Mouse (Mus musculus) C2C12 (cell line): Measurements from ENCODE around the gene Bpgm. TPM values are rescaled to one million over a fixed set of nuclear protein-coding genes. Genes with fewer than 3 reads are reported as not detected.

ENCODE experiments used
- H3K27me3 ChIP-seq: one replicate; pipeline ENCODE4 v1.6.1; 2011; ENCODE audit not compliant: control insufficient read depth, insufficient read depth, insufficient read length
- H3K36me3 ChIP-seq: one replicate; pipeline ENCODE4 v1.6.1; 2011; ENCODE audit not compliant: control insufficient read depth, insufficient read depth
- H3K4me3 ChIP-seq: one replicate; pipeline ENCODE4 v1.5.1; 2011; ENCODE audit warnings: mild to moderate bottlenecking, control low read depth; ENCODE audit not compliant: poor library complexity, insufficient read depth, severe bottlenecking
- H3K79me2 ChIP-seq: one replicate; pipeline ENCODE4 v1.6.1; 2011; ENCODE audit not compliant: control insufficient read depth, insufficient read depth
- H3K79me3 ChIP-seq: one replicate; pipeline ENCODE4 v1.6.1; 2011; ENCODE audit warnings: low read depth, control low read depth
- H3ac ChIP-seq: one replicate; pipeline ENCODE3; 2011; ENCODE audit warnings: low read depth; ENCODE audit not compliant: control insufficient read depth, insufficient read length
- CEBPB ChIP-seq: IDR thresholded peaks from one replicate; pipeline ENCODE4 v1.6.1; 2011; ENCODE audit warnings: low read depth, mild to moderate bottlenecking, control low read depth, moderate library complexity
- CTCF ChIP-seq: IDR thresholded peaks from one replicate; pipeline ENCODE4 v1.5.1; 2011; ENCODE audit not compliant: control insufficient read depth, insufficient read depth, insufficient read length
- FOSL1 ChIP-seq: IDR thresholded peaks from one replicate; pipeline ENCODE4 v1.8.0; 2011; ENCODE audit warnings: mild to moderate bottlenecking, low read length; ENCODE audit not compliant: poor library complexity, insufficient read depth, severe bottlenecking
- MAX ChIP-seq: IDR thresholded peaks from one replicate; pipeline ENCODE4 v1.6.1; 2011; ENCODE audit warnings: mild to moderate bottlenecking, control low read depth
- MYOD1 ChIP-seq: IDR thresholded peaks from one replicate; pipeline ENCODE4 v1.6.1; 2011; ENCODE audit warnings: low read depth; ENCODE audit not compliant: control insufficient read depth, insufficient read length
- MYOG ChIP-seq: IDR thresholded peaks from one replicate; pipeline ENCODE4 v1.6.1; 2011; ENCODE audit not compliant: control insufficient read depth, insufficient read length; ENCODE audit errors: extremely low read depth
- USF1 ChIP-seq: IDR thresholded peaks from one replicate; pipeline ENCODE4 v1.6.1; 2011; ENCODE audit warnings: low read depth, mild to moderate bottlenecking, control low read depth, moderate library complexity
- polyA plus RNA-seq: library from polyadenylated mRNA; unstranded; fragments of >200 nt; fragmentation: generic; extraction: Trizol; gene quantifications from one replicate; pipeline ENCODE4 v1.2.1, GENCODE M21; 2012; ENCODE audit warnings: missing spikeins

The Bpgm gene
- polyA plus RNA-seq, 1 experiment: 16.1 TPM

DNA sequence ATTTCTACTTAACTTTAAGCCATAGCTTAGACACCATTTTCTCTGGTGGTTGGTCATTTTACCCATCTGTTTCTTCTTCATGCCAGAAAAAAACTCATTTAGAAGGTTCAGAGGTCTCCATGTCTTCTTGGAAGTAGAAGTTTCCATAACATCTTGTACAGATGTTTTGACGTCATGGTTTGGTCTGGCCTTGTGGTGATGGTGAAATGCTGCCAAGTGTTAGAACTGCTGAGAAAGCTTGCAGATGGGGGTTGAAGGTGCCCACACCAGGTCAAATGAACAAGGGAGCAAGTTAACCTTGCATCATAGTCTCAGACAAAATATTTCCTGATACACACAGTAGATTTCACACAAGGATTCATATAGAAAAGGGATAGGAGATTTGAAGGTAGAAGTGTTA is 27.3 kb upstream of the Bpgm start:
- TF ChIP-seq CEBPB (no peak), MAX (no peak), MYOG (no peak), MYOD1 (no peak)
- no peaks in the 10 kb centered on the region for H3K79me2 ChIP-seq
- no peaks in the 10 kb centered on the region for H3K36me3 ChIP-seq
- no peaks in the 10 kb centered on the region for H3K27me3 ChIP-seq
- no peak overlapping the region for H3K4me3 ChIP-seq
- H3ac ChIP-seq: no peak overlapping the region
- no peaks in the 10 kb centered on the region for H3K79me3 ChIP-seq

GRCm38 (mm10) chr6:34452963-34453770 is 22.8 kb upstream of the Bpgm start:
- Histone ChIP-seq H3K36me3 (no peaks in the 10 kb centered on the region), H3ac (no peak overlapping the region), H3K27me3 (no peaks in the 10 kb centered on the region), H3K79me3 (no peaks in the 10 kb centered on the region), H3K79me2 (no peaks in the 10 kb centered on the region), H3K4me3 (no peak overlapping the region)
- TF ChIP-seq FOSL1 (no peak), MYOD1 (no peak), CEBPB (no peak), CTCF (no peak), USF1 (no peak), MAX (no peak), MYOG (no peak)

DNA sequence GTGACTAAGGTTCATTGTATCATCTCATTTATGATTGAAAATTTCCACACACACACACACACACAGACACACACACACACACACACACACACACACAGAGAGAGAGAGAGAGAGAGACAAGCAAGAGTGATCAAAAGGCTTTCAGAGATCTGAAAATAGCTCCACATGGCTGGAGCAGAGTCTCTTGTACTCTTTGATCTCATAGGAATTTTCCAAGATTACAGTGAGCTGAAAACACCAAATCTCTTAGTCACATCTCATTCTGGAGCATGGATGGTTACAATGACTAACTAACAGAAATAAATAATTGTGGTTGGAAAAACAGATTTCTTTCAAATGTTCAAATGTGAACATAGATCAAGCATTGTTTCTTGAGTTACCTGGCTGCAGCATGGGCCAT is 16.6 kb upstream of the Bpgm start:
- Histone ChIP-seq H3K27me3 (no peaks in the 10 kb centered on the region), H3K79me3 (no peaks in the 10 kb centered on the region), H3K4me3 (no peak overlapping the region), H3K79me2 (no peaks in the 10 kb centered on the region), H3ac (no peak overlapping the region), H3K36me3 (no peaks in the 10 kb centered on the region)
- TF ChIP-seq FOSL1 (no peak), USF1 (no peak), MYOD1 (no peak), MYOG (no peak), CTCF (no peak), CEBPB (no peak), MAX (no peak)

DNA sequence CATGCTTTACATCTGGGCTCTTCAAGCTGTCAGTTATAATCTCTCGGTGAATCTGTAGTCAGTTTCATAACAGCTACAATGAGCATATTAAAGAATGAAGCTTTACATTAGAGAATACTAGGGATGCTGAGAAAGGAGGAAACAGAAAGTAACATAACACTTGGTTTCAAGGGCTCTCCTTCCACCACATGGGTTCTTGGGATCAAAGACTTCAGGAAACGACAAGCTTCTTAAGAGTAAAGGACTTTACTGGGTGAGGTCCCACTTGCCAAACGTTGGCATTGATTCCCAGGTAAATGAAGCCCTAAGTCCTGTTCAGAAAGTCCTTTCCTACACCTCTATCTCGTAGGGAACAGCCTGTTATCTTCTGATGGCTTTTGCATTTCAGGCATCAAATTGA is 15.4 kb upstream of the Bpgm start:
- H3K79me2 ChIP-seq: no peaks in the 10 kb centered on the region
- H3K27me3 ChIP-seq: no peaks in the 10 kb centered on the region
- TF ChIP-seq MYOG (no peak), MYOD1 (no peak), MAX (no peak), CTCF (no peak), FOSL1 (no peak), USF1 (no peak), CEBPB (no peak)
- no peak overlapping the region for H3K4me3 ChIP-seq
- no peaks in the 10 kb centered on the region for H3K79me3 ChIP-seq
- no peaks in the 10 kb centered on the region for H3K36me3 ChIP-seq
- no peak overlapping the region for H3ac ChIP-seq

DNA sequence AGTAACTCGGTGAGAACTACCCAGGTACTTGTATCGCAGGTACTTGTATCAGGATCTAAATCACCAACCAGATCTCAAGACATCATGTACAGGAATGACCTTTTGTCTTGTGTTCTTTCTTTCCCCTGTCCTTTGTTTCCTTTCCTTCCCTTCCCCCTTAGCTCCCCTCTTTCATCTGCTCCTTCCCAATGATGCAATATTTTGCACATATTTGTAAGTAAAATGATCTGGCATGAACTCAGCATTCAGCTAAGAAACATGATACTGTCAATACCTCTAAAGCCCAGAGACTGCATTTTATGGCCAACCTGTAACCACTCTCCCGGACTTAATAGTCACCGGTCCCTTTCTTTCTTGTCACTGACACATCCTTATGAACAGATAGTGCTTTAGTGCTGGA is 12.4 kb upstream of the Bpgm start:
- Histone ChIP-seq H3ac (no peak overlapping the region), H3K79me3 (no peaks in the 10 kb centered on the region), H3K4me3 (no peak overlapping the region), H3K79me2 (no peaks in the 10 kb centered on the region), H3K27me3 (no peaks in the 10 kb centered on the region), H3K36me3 (no peaks in the 10 kb centered on the region)
- TF ChIP-seq MYOD1 (no peak), FOSL1 (no peak), USF1 (no peak), MYOG (no peak), CEBPB (peak; percentile 61)

DNA sequence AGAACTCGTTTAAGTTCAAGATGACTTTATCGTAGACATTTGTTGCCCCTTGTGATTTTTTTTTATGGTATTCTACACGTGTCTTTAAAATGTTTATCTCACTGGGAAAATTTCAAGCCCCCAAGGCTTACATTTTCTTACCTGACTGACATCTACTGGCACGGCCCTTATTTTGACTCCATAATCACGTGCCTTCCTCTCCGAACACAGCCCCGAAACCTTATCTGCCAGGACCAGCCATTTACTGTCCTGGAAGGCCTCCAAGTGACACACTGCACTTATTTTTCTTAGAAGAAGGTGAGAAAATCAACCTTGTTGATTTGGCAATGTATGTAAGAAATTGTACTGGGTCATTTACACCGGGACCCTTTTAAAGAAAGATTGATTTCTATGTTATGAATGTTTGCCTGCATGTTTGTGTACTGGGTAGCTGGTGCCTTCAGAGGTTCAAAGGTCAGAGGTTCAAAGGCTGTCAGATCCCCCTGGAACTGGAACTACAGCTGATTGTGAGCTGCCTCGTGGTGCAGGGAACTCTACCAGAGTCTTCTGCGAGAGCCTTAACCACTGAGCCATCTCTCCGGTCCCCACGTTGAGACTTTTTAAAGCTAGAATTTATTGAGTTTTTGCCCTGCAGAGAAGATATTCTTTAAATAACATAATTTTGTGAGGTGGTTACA is 4.4 kb upstream of the Bpgm start:
- no peak for TF ChIP-seq CEBPB
- no peak for TF ChIP-seq MYOD1
- TF ChIP-seq MYOG: no peak
- TF ChIP-seq USF1: no peak
- TF ChIP-seq FOSL1: no peak
- no peak for TF ChIP-seq CTCF
- TF ChIP-seq MAX: no peak
- Histone ChIP-seq H3K79me2 (no peaks in the 10 kb centered on the region), H3K4me3 (no peak overlapping the region), H3ac (no peak overlapping the region), H3K79me3 (no peaks in the 10 kb centered on the region), H3K27me3 (no peaks in the 10 kb centered on the region), H3K36me3 (no peaks in the 10 kb centered on the region)
